Mouse (Mus musculus): ENCODE measurements around the gene Erbb2. TPM values are rescaled to one million over a fixed set of nuclear protein-coding genes. Genes with fewer than 3 reads are reported as not detected.

Gene Erbb2
- polyA plus RNA-seq, 1 experiment, result 4.0 TPM

- H3K36me3 ChIP-seq (ENCODE audit: control insufficient read depth, insufficient read depth, low read length), result peaks cover 36% of the 10 kb centered on the region
- no peak for DNase-seq (ENCODE audit: low read depth in 1 of 2, low spot score in 2 of 2)
- H3K27me3 ChIP-seq (ENCODE audit: control insufficient read depth, insufficient read depth, low read length), result no peaks in the 10 kb centered on the region
- H3K27ac ChIP-seq (ENCODE audit: insufficient read depth, low read length), result peak overlapping the region; percentile 85
- H3K4me1 ChIP-seq (ENCODE audit: control insufficient read depth, insufficient read depth, insufficient read length), result peaks cover 21% of the 10 kb centered on the region; the same call in 1 of the 2 replicates
- H3K4me3 ChIP-seq (ENCODE audit: extremely low read depth, insufficient read depth, insufficient read length), result no peak overlapping the region
- TF ChIP-seq CTCF (IDR thresholded peaks at IDR 0.05; ENCODE audit: extremely low read depth, insufficient read depth, insufficient read length, insufficient replicate concordance) (no peak), POLR2A (IDR thresholded peaks at IDR 0.05; ENCODE audit: low read depth, low read length) (no peak)
- WGBS, result 47% methylated on average over 22 of the region's 22 CpGs
These were observed 57.8 kb downstream of the Erbb2 start for GRCm38 (mm10) chr11:98469761-98470714.

GRCm38 (mm10) chr11:98470795-98471194 lies 58.5 kb downstream of the Erbb2 start:
- peak in 1 of 2 experiments; percentile 48 for DNase-seq (ENCODE audit: low read depth in 1 of 2, low spot score in 2 of 2)
- Histone ChIP-seq H3K36me3 (ENCODE audit: control insufficient read depth, insufficient read depth, low read length) (peaks cover 32% of the 10 kb centered on the region), H3K4me3 (ENCODE audit: extremely low read depth, insufficient read depth, insufficient read length) (no peak overlapping the region), H3K27me3 (ENCODE audit: control insufficient read depth, insufficient read depth, low read length) (no peaks in the 10 kb centered on the region), H3K4me1 (ENCODE audit: control insufficient read depth, insufficient read depth, insufficient read length) (peaks cover 21% of the 10 kb centered on the region; the same call in 1 of the 2 replicates), H3K27ac (ENCODE audit: insufficient read depth, low read length) (peak overlapping the region; percentile 85)
- WGBS, result 39% methylated on average over 6 of the region's 6 CpGs
- TF ChIP-seq CTCF (IDR thresholded peaks at IDR 0.05; ENCODE audit: extremely low read depth, insufficient read depth, insufficient read length, insufficient replicate concordance), result no peak
- no peak for TF ChIP-seq POLR2A (IDR thresholded peaks at IDR 0.05; ENCODE audit: low read depth, low read length)

- Histone ChIP-seq H3K27me3 (ENCODE audit: control insufficient read depth, insufficient read depth, low read length) (no peaks in the 10 kb centered on the region), H3K4me3 (ENCODE audit: extremely low read depth, insufficient read depth, insufficient read length) (no peak overlapping the region), H3K27ac (ENCODE audit: insufficient read depth, low read length) (peak overlapping the region; percentile 66), H3K36me3 (ENCODE audit: control insufficient read depth, insufficient read depth, low read length) (peaks cover 21% of the 10 kb centered on the region), H3K4me1 (ENCODE audit: control insufficient read depth, insufficient read depth, insufficient read length) (peaks cover 24% of the 10 kb centered on the region; the same call in 1 of the 2 replicates)
- 75% methylated on average over 4 of the region's 4 CpGs for WGBS
- no peak for DNase-seq (ENCODE audit: low read depth in 1 of 2, low spot score in 2 of 2)
- no peak for TF ChIP-seq CTCF (IDR thresholded peaks at IDR 0.05; ENCODE audit: extremely low read depth, insufficient read depth, insufficient read length, insufficient replicate concordance)
- TF ChIP-seq POLR2A (IDR thresholded peaks at IDR 0.05; ENCODE audit: low read depth, low read length), result no peak
These were observed 60.4 kb downstream of the Erbb2 start for GRCm38 (mm10) chr11:98472696-98473095.

- Histone ChIP-seq H3K27ac (ENCODE audit: insufficient read depth, low read length) (no peak overlapping the region), H3K4me3 (ENCODE audit: extremely low read depth, insufficient read depth, insufficient read length) (no peak overlapping the region), H3K4me1 (ENCODE audit: control insufficient read depth, insufficient read depth, insufficient read length) (peaks cover 31% of the 10 kb centered on the region; the same call in 1 of the 2 replicates), H3K36me3 (ENCODE audit: control insufficient read depth, insufficient read depth, low read length) (peaks cover 15% of the 10 kb centered on the region), H3K27me3 (ENCODE audit: control insufficient read depth, insufficient read depth, low read length) (no peaks in the 10 kb centered on the region)
- TF ChIP-seq POLR2A (IDR thresholded peaks at IDR 0.05; ENCODE audit: low read depth, low read length) (no peak), CTCF (IDR thresholded peaks at IDR 0.05; ENCODE audit: extremely low read depth, insufficient read depth, insufficient read length, insufficient replicate concordance) (no peak)
- DNase-seq (ENCODE audit: low read depth in 1 of 2, low spot score in 2 of 2), result no peak
- 66% methylated on average over 8 of the region's 8 CpGs for WGBS
These were observed 61.7 kb downstream of the Erbb2 start for GRCm38 (mm10) chr11:98473916-98474479.

GRCm38 (mm10) chr11:98474967-98475366 lies 62.7 kb downstream of the Erbb2 start:
- H3K27me3 ChIP-seq (ENCODE audit: control insufficient read depth, insufficient read depth, low read length), result no peaks in the 10 kb centered on the region
- no peak overlapping the region for H3K4me3 ChIP-seq (ENCODE audit: extremely low read depth, insufficient read depth, insufficient read length)
- no peak for DNase-seq (ENCODE audit: low read depth in 1 of 2, low spot score in 2 of 2)
- peak overlapping the region; percentile 15; the same call in 1 of the 2 replicates for H3K27ac ChIP-seq (ENCODE audit: insufficient read depth, low read length)
- TF ChIP-seq POLR2A (IDR thresholded peaks at IDR 0.05; ENCODE audit: low read depth, low read length) (no peak), CTCF (IDR thresholded peaks at IDR 0.05; ENCODE audit: extremely low read depth, insufficient read depth, insufficient read length, insufficient replicate concordance) (no peak)
- H3K36me3 ChIP-seq (ENCODE audit: control insufficient read depth, insufficient read depth, low read length), result peaks cover 13% of the 10 kb centered on the region
- peaks cover 32% of the 10 kb centered on the region; the same call in 1 of the 2 replicates for H3K4me1 ChIP-seq (ENCODE audit: control insufficient read depth, insufficient read depth, insufficient read length)
- WGBS, result 85% methylated on average over 11 of the region's 11 CpGs

GRCm38 (mm10) chr11:98475630-98476433 lies 63.6 kb downstream of the Erbb2 start:
- TF ChIP-seq POLR2A (IDR thresholded peaks at IDR 0.05; ENCODE audit: low read depth, low read length) (no peak), CTCF (IDR thresholded peaks at IDR 0.05; ENCODE audit: extremely low read depth, insufficient read depth, insufficient read length, insufficient replicate concordance) (no peak)
- Histone ChIP-seq H3K4me1 (ENCODE audit: control insufficient read depth, insufficient read depth, insufficient read length) (peaks cover 29% of the 10 kb centered on the region; the same call in 1 of the 2 replicates), H3K4me3 (ENCODE audit: extremely low read depth, insufficient read depth, insufficient read length) (no peak overlapping the region), H3K27me3 (ENCODE audit: control insufficient read depth, insufficient read depth, low read length) (no peaks in the 10 kb centered on the region), H3K27ac (ENCODE audit: insufficient read depth, low read length) (no peak overlapping the region), H3K36me3 (ENCODE audit: control insufficient read depth, insufficient read depth, low read length) (peaks cover 13% of the 10 kb centered on the region)
- WGBS, result 79% methylated on average over 9 of the region's 9 CpGs
- no peak for DNase-seq (ENCODE audit: low read depth in 1 of 2, low spot score in 2 of 2)

All from spleen, adult 2 months (tissue).